Mouse (Mus musculus) forebrain, postnatal 0 days (tissue): ENCODE measurements around the gene Nt5c2. TPM values are rescaled to one million over a fixed set of nuclear protein-coding genes. Genes with fewer than 3 reads are reported as not detected.
A peak's percentile ranks its signal among the peaks of the same experiment; 100 is the strongest.

Source experiments
- ATAC-seq: fragments of 200-750 bp; cut with Nextera tagmentation; 2 replicates; pipeline ENCODE4 v1.8.0; 2017; ENCODE audit warnings: mild to moderate bottlenecking, moderate library complexity
- DNase-seq: peaks from one replicate; pipeline ENCODE4 v3.0.0-alpha.2; 2015
- H3K27ac ChIP-seq: fragments of 300-500 bp; sonication (generic); 2 replicates; pipeline ENCODE4 v1.5.1; 2014; ENCODE audit warnings: low read depth, mild to moderate bottlenecking, antibody characterized with exemption, low read length, moderate library complexity, mixed read lengths
- H3K27me3 ChIP-seq: fragments of 300-500 bp; sonication (generic); 2 replicates; pipeline ENCODE4 v1.6.1; 2014; ENCODE audit warnings: mild to moderate bottlenecking, low read length, mixed read lengths; ENCODE audit not compliant: insufficient read depth
- H3K36me3 ChIP-seq: fragments of 300-500 bp; sonication (generic); 2 replicates; pipeline ENCODE4 v1.6.1; 2014; ENCODE audit warnings: mild to moderate bottlenecking, moderate library complexity; ENCODE audit not compliant: insufficient read depth
- H3K4me1 ChIP-seq: fragments of 300-500 bp; sonication (generic); 2 replicates; pipeline ENCODE4 v1.6.1; 2014; ENCODE audit warnings: antibody characterized with exemption; ENCODE audit not compliant: insufficient read depth
- H3K4me2 ChIP-seq: fragments of 300-500 bp; sonication (generic); 2 replicates; pipeline ENCODE4 v1.6.1; 2014; ENCODE audit warnings: low read depth, mild to moderate bottlenecking, moderate library complexity
- H3K4me3 ChIP-seq: fragments of 300-500 bp; sonication (generic); 2 replicates; pipeline ENCODE4 v1.5.1; 2014; ENCODE audit warnings: low read depth, low read length, mixed read lengths
- H3K9ac ChIP-seq: fragments of 300-500 bp; sonication (generic); 2 replicates; pipeline ENCODE4 v1.6.1; 2014; ENCODE audit warnings: mild to moderate bottlenecking
- H3K9me3 ChIP-seq: fragments of 300-500 bp; sonication (generic); 2 replicates; pipeline ENCODE4 v1.6.1; 2016; ENCODE audit warnings: low read length
- CTCF ChIP-seq: sonication (generic); IDR thresholded peaks from 2 replicates; pipeline ENCODE4 v1.5.1; 2016; ENCODE audit warnings: antibody characterized with exemption, control low read depth, low read depth
- WGBS: fragments of 180-500 bp; shearing (Covaris S2); extraction: QIAGEN DNeasy Blood & Tissue Kit; methylation state at CpG from one replicate; pipeline ENCODE4 v1.1.7; 2014; 5-methylcytosine and 5-hydroxymethylcytosine counted together
- polyA plus RNA-seq: library from polyadenylated mRNA; unstranded; fragments of >200 nt; fragmentation: Nextera tagmentation; extraction: Ambion mirVana; gene quantifications from 2 replicates; pipeline ENCODE4 v1.2.1, GENCODE M21; 2015
- total RNA-seq: library from RNA; depleted of rRNA; stranded (reverse); fragments of >200 nt; gene quantifications from 2 replicates; pipeline ENCODE4 v1.2.3, GENCODE M21; 2014

Gene Nt5c2
- total and polyA plus RNA-seq, 2 experiments from 2014 or later: 69.5 to 80.4 TPM

- no peak for TF ChIP-seq CTCF
- no peaks in the 10 kb centered on the region for H3K9me3 ChIP-seq
- no peaks in the 10 kb centered on the region for H3K4me1 ChIP-seq
- DNase-seq (no peak), ATAC-seq (no peak)
- no peak overlapping the region for H3K9ac ChIP-seq
- H3K4me3 ChIP-seq: no peak overlapping the region
- peaks cover 58% of the 10 kb centered on the region for H3K36me3 ChIP-seq
- 94% methylated on average over 8 of the region's 8 CpGs for WGBS
- H3K27ac ChIP-seq: no peak overlapping the region
- H3K27me3 ChIP-seq: no peaks in the 10 kb centered on the region
- no peak overlapping the region for H3K4me2 ChIP-seq
These were observed 124.3 kb downstream of the Nt5c2 start for GRCm38 (mm10) chr19:46890657-46891056.

GRCm38 (mm10) chr19:46889666-46890065 lies 125.3 kb downstream of the Nt5c2 start:
- ATAC-seq: no peak
- no peaks in the 10 kb centered on the region for H3K9me3 ChIP-seq
- no peak overlapping the region for H3K27ac ChIP-seq
- no peak overlapping the region for H3K9ac ChIP-seq
- no peaks in the 10 kb centered on the region for H3K27me3 ChIP-seq
- no peak for TF ChIP-seq CTCF
- H3K4me3 ChIP-seq: no peak overlapping the region
- no peak overlapping the region for H3K4me2 ChIP-seq
- no peak for DNase-seq
- H3K4me1 ChIP-seq: no peaks in the 10 kb centered on the region
- WGBS: 93% methylated on average over 8 of the region's 8 CpGs
- peaks cover 62% of the 10 kb centered on the region for H3K36me3 ChIP-seq

- Histone ChIP-seq H3K4me2 (no peak overlapping the region), H3K4me1 (no peaks in the 10 kb centered on the region), H3K9ac (no peak overlapping the region), H3K27ac (no peak overlapping the region), H3K27me3 (no peaks in the 10 kb centered on the region), H3K9me3 (no peaks in the 10 kb centered on the region), H3K36me3 (peaks cover 65% of the 10 kb centered on the region), H3K4me3 (no peak overlapping the region)
- no peak for TF ChIP-seq CTCF
- DNase-seq (no peak), ATAC-seq (no peak)
- 87% methylated on average over 14 of the region's 14 CpGs for WGBS
These were observed 127.0 kb downstream of the Nt5c2 start for GRCm38 (mm10) chr19:46887811-46888527.

GRCm38 (mm10) chr19:46886826-46887225 lies 128.1 kb downstream of the Nt5c2 start:
- TF ChIP-seq CTCF: no peak
- DNase-seq: no peak
- Histone ChIP-seq H3K27me3 (no peaks in the 10 kb centered on the region), H3K9me3 (no peaks in the 10 kb centered on the region), H3K4me1 (no peaks in the 10 kb centered on the region), H3K4me2 (no peak overlapping the region), H3K4me3 (no peak overlapping the region), H3K36me3 (peaks cover 66% of the 10 kb centered on the region), H3K9ac (no peak overlapping the region), H3K27ac (no peak overlapping the region)
- ATAC-seq: no peak
- 82% methylated on average over 7 of the region's 7 CpGs for WGBS

GRCm38 (mm10) chr19:46885365-46885764 lies 129.6 kb downstream of the Nt5c2 start:
- Histone ChIP-seq H3K4me2 (no peak overlapping the region), H3K4me3 (no peak overlapping the region), H3K4me1 (no peaks in the 10 kb centered on the region), H3K9me3 (no peaks in the 10 kb centered on the region), H3K9ac (no peak overlapping the region), H3K27ac (no peak overlapping the region), H3K36me3 (peaks cover 60% of the 10 kb centered on the region), H3K27me3 (no peaks in the 10 kb centered on the region)
- DNase-seq (no peak), ATAC-seq (no peak)
- no peak for TF ChIP-seq CTCF
- WGBS: 95% methylated on average over 4 of the region's 4 CpGs

GRCm38 (mm10) chr19:46879876-46880275 lies 135.1 kb downstream of the Nt5c2 start:
- no peaks in the 10 kb centered on the region for H3K9me3 ChIP-seq
- 94% methylated on average over 2 of the region's 2 CpGs for WGBS
- TF ChIP-seq CTCF: no peak

GRCm38 (mm10) chr19:46878346-46878745 lies 136.6 kb downstream of the Nt5c2 start:
- Histone ChIP-seq H3K4me3 (no peak overlapping the region), H3K4me1 (no peaks in the 10 kb centered on the region), H3K27ac (no peak overlapping the region), H3K9ac (no peak overlapping the region), H3K9me3 (no peaks in the 10 kb centered on the region), H3K4me2 (no peak overlapping the region), H3K36me3 (peaks cover 21% of the 10 kb centered on the region), H3K27me3 (no peaks in the 10 kb centered on the region)
- DNase-seq (peak; percentile 67), ATAC-seq (no peak)
- peak; percentile 54 for TF ChIP-seq CTCF
- WGBS: 64% methylated on average over 13 of the region's 13 CpGs

More at GRCm38 (mm10) chr19:46879876-46880275, 135.1 kb downstream of the Nt5c2 start:
- no peak for ATAC-seq
- Histone ChIP-seq H3K9ac (no peak overlapping the region), H3K4me2 (no peak overlapping the region), H3K27me3 (no peaks in the 10 kb centered on the region), H3K27ac (no peak overlapping the region), H3K4me1 (no peaks in the 10 kb centered on the region), H3K4me3 (no peak overlapping the region), H3K36me3 (peaks cover 29% of the 10 kb centered on the region)
- DNase-seq: no peak
